Mouse (Mus musculus): Measurements from ENCODE around the gene Fkrp.

Gene Fkrp

GRCm38 (mm10) chr7:16837916-16838803 is 21.6 kb upstream of the Fkrp start:
- no peak for DNase-seq (ENCODE audit: extremely low read depth, low read depth, low spot score)

GRCm38 (mm10) chr7:16830449-16830848 is 13.9 kb upstream of the Fkrp start:
- DNase-seq (ENCODE audit: extremely low read depth, low read depth, low spot score): no peak

GRCm38 (mm10) chr7:16827274-16827673 is 10.7 kb upstream of the Fkrp start:
- no peak for DNase-seq (ENCODE audit: extremely low read depth, low read depth, low spot score)

GRCm38 (mm10) chr7:16826571-16826970 is 10.0 kb upstream of the Fkrp start:
- DNase-seq (ENCODE audit: extremely low read depth, low read depth, low spot score): no peak

- DNase-seq (ENCODE audit: extremely low read depth, low read depth, low spot score): no peak
These were observed 9.3 kb upstream of the Fkrp start for GRCm38 (mm10) chr7:16825785-16826184.

- DNase-seq (ENCODE audit: extremely low read depth, low read depth, low spot score): no peak
These were observed 7.2 kb upstream of the Fkrp start for GRCm38 (mm10) chr7:16823734-16824133.

GRCm38 (mm10) chr7:16821669-16822101 is 5.2 kb upstream of the Fkrp start:
- peak; percentile 89 for DNase-seq (ENCODE audit: extremely low read depth, low read depth, low spot score)

- no peak for DNase-seq (ENCODE audit: extremely low read depth, low read depth, low spot score)
These were observed 4.6 kb upstream of the Fkrp start for GRCm38 (mm10) chr7:16821091-16821490.

- DNase-seq (ENCODE audit: extremely low read depth, low read depth, low spot score): no peak
These were observed 3.8 kb upstream of the Fkrp start for GRCm38 (mm10) chr7:16820271-16820763.

GRCm38 (mm10) chr7:16819794-16820193 is 3.3 kb upstream of the Fkrp start:
- DNase-seq (ENCODE audit: extremely low read depth, low read depth, low spot score): no peak

GRCm38 (mm10) chr7:16817693-16818092 is 1.2 kb upstream of the Fkrp start:
- DNase-seq (ENCODE audit: extremely low read depth, low read depth, low spot score): no peak

GRCm38 (mm10) chr7:16816078-16816474 is 456 bp downstream of the Fkrp start:
- DNase-seq (ENCODE audit: extremely low read depth, low read depth, low spot score): no peak

- no peak for DNase-seq (ENCODE audit: extremely low read depth, low read depth, low spot score)
These were observed 1.1 kb downstream of the Fkrp start, which contains the start of gene Strn4 for GRCm38 (mm10) chr7:16815351-16815941. Strn4 (plus strand) TSS chr7:16815889.

GRCm38 (mm10) chr7:16812505-16812904 is 4.0 kb downstream of the Fkrp start:
- no peak for DNase-seq (ENCODE audit: extremely low read depth, low read depth, low spot score)

- no peak for DNase-seq (ENCODE audit: extremely low read depth, low read depth, low spot score)
These were observed 4.9 kb downstream of the Fkrp start for GRCm38 (mm10) chr7:16811649-16812070.

GRCm38 (mm10) chr7:16810920-16811648 is 5.4 kb downstream of the Fkrp start:
- no peak for DNase-seq (ENCODE audit: extremely low read depth, low read depth, low spot score)

- no peak for DNase-seq (ENCODE audit: extremely low read depth, low read depth, low spot score)
These were observed 6.1 kb downstream of the Fkrp start for GRCm38 (mm10) chr7:16810399-16810919.

- DNase-seq (ENCODE audit: extremely low read depth, low read depth, low spot score): no peak
These were observed 6.8 kb downstream of the Fkrp start for GRCm38 (mm10) chr7:16809739-16810138.

GRCm38 (mm10) chr7:16808647-16809046 is 7.9 kb downstream of the Fkrp start:
- no peak for DNase-seq (ENCODE audit: extremely low read depth, low read depth, low spot score)

- DNase-seq (ENCODE audit: extremely low read depth, low read depth, low spot score): no peak
These were observed 8.6 kb downstream of the Fkrp start for GRCm38 (mm10) chr7:16807936-16808335.

- DNase-seq (ENCODE audit: extremely low read depth, low read depth, low spot score): no peak
These were observed 12.0 kb downstream of the Fkrp start for GRCm38 (mm10) chr7:16804409-16805028.
